Mouse (Mus musculus) cortical plate, adult 2 months (tissue): ENCODE results near the gene Gm42791.

Experiments used
- CTCF ChIP-seq: fragments of 200-500 bp; IDR thresholded peaks from 2 replicates; pipeline ENCODE4 v1.5.1; 2011; ENCODE audit warnings: mild to moderate bottlenecking, control low read depth, low read length; ENCODE audit not compliant: insufficient read depth; ENCODE audit errors: extremely low read depth
- POLR2A ChIP-seq: fragments of 200-500 bp; IDR thresholded peaks from 2 replicates; pipeline ENCODE4 v1.6.1; 2011; ENCODE audit warnings: mild to moderate bottlenecking, low read length, control low read depth; ENCODE audit not compliant: insufficient read depth; ENCODE audit errors: extremely low read depth

- TF ChIP-seq POLR2A = no peak
- TF ChIP-seq CTCF = no peak
Observed at GRCm38 (mm10) chr5:149030103-149030502, 35.2 kb upstream of the Gm42791 start.
